Mouse (Mus musculus): ENCODE results near the gene 9530077C05Rik.
"Not testable (repeated sequence)": the region's sequence is repeated elsewhere in the genome, so short reads cannot be mapped to it uniquely, and the experiment has no call there.

The 9530077C05Rik gene

GRCm38 (mm10) chr9:22419877-22420276, 8.6 kb downstream of the 9530077C05Rik start:
- DNase-seq (ENCODE audit: low spot score), result no peak

DNA sequence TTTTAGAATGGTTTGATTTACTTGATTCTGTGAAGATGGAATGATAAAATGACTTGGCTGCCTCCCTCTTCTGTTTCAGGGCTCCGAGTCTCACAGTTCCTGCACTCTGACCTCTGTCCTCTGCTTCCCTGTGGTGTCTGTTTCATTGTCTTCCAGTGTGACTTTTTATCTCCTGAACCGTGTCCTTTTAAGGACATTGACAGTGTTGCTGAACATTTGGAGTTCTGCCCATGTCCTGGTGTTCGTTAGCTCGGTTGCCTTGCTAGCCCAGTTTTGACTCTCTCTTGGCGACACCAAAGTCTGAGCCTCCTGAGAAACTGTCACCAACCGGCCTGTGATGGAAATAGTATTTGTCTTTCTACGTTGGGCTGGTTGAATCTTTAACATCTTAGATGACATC, 9.2 kb downstream of the 9530077C05Rik start:
- no peak for DNase-seq (ENCODE audit: low spot score)

- DNase-seq (ENCODE audit: low spot score), result no peak
Observed at GRCm38 (mm10) chr9:22422559-22422958, 11.2 kb downstream of the 9530077C05Rik start.

- DNase-seq (ENCODE audit: low spot score), result no peak
Observed at GRCm38 (mm10) chr9:22423507-22423906, 12.2 kb downstream of the 9530077C05Rik start.

DNA sequence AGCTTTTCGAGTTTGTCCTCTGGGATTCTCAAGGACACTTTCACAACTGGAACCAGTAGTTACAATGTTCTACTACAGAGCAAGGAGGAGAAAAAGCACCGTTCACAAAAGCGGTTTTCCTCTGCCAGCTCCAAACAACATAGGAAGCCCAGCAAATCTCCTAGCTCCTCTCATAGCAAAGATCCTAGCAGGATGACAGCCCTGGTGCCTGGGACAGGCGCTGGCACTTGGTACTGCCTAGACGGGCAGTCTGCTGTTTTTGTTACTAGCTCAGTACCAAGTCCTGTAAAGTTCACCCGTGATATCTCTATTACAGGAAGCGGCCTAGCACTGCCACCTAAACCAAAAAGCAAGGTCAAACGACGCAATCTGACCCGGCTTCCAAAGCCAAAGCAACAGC, 12.9 kb downstream of the 9530077C05Rik start:
- DNase-seq (ENCODE audit: low spot score), result no peak

GRCm38 (mm10) chr9:22424719-22425118, 13.4 kb downstream of the 9530077C05Rik start:
- no peak for DNase-seq (ENCODE audit: low spot score)

- no peak for DNase-seq (ENCODE audit: low spot score)
Observed at GRCm38 (mm10) chr9:22428028-22428665, 16.8 kb downstream of the 9530077C05Rik start.

- DNase-seq (ENCODE audit: low spot score), result no peak
Observed at GRCm38 (mm10) chr9:22428666-22429410, 17.5 kb downstream of the 9530077C05Rik start.

DNA sequence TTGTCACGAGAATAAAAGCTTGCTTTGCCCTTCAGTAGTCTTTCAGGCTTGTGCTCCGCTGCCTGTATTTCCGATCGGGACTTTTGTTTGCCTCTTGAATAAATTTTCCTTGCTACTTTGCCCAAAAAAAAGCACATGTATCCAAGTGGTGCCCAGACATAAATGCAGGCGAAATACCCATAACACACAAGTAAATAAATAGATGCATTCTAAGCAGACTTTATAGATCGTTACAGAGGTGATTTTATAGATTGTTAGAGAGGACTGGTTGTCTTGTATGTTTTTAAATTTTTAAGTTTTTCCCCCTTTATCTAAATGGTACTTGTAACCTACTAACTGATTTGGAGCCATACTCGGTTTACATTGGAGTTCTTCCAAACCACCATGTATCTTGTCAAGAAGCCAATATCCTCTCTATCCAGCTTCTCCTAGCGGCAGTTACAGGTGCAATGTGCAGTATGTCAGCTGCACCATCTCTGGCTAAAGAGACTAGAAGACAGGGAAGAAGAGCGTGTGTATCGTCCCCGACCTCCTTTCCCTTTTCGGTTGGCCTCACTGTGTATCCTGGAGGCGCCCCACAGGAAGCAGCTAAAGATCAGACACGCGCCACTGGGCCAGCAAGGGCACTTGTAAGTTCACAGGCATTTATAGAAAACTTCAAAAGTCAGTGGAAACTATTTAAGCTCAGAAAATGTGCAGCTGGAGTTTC, 18.4 kb downstream of the 9530077C05Rik start:
- DNase-seq (ENCODE audit: low spot score), result no peak

- DNase-seq (ENCODE audit: low spot score), result no peak
Observed at GRCm38 (mm10) chr9:22430315-22430840, 19.1 kb downstream of the 9530077C05Rik start.

DNA sequence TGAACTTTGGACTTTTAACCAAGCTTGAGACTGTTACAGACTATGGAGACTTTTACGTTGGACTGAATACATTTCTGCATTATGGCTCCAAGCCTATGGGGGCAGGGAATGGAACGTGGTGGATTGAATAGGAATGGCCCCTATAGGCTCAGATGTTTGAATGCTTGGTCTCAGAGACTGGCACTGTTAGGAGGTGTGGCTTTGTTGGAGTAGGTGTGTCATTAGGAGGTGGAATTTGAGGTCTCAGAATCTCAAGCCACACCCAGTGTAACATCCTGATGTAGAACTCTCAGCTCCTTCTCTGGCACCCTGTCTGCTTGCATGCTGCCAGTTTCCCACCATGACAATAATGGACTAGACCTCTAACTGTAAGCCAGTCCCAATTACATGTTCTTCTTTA, 21.9 kb downstream of the 9530077C05Rik start:
- DNase-seq (ENCODE audit: low spot score), result no peak

GRCm38 (mm10) chr9:22434101-22434500, 22.8 kb downstream of the 9530077C05Rik start:
- no peak for DNase-seq (ENCODE audit: low spot score)

GRCm38 (mm10) chr9:22438826-22439225, 27.5 kb downstream of the 9530077C05Rik start:
- no peak for DNase-seq (ENCODE audit: low spot score)

- DNase-seq (ENCODE audit: low spot score), result no peak
Observed at GRCm38 (mm10) chr9:22443157-22443556, 31.8 kb downstream of the 9530077C05Rik start.

DNA sequence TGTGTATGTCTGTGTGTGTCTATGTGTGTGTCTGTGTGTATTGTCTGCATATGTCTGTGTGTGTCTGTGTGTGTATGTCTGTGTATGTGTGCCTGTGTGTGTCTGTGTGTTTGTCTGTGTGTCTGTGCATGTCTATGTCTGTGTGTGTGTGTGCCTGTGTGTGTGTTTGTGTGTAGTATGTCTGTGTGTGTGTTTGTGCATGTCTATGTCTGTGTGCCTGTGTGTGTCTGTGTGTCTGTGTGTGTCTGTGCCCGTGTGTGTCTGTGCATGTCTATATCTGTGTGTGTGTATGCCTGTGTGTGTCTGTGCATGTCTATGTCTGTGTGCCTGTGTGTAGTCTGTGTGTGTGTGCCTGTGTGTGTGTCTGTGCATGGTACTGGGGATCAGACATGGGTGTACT, 33.8 kb downstream of the 9530077C05Rik start:
- no peak for DNase-seq (ENCODE audit: low spot score)

DNA sequence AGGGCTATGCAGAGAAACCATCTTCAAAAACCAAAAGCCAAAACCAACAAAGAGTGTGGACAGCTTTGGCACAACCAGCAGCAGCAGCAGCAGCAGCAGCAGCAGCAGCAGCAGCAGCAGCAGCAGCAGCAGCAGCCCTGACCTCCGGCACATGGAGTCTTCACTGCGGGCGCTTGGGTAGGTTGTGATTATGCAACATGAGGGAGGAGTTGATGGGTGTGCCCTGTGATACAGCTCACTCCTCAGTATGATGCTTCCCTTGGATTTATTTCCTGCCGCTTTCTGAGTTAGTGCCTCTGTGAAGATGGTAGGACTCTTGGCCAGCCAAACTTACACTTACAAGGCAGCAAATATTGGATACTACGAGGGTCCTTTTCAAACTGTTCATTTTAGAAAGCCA, 35.9 kb downstream of the 9530077C05Rik start:
- no peak for DNase-seq (ENCODE audit: low spot score)

DNA sequence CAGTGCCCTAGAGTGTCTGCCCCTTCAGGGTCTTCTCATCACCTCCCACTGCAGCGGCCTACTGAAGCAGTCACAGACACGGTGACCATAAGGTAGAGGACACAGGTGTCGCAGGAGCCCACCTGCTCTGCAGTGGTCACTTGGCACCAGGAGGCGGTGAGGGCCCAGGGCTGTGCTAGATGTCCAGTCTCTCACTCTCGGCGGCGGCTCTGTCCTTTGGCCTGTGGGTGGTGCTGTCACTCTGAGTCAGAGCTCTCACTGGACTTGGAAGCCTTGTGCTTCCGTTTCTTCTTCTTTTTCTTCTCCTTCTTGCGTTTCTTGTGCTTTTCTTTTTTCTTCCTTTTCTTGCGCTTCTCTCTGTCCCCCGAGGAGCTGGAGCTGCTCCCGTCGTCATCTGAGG, 37.1 kb downstream of the 9530077C05Rik start:
- no peak for DNase-seq (ENCODE audit: low spot score)

GRCm38 (mm10) chr9:22449209-22449608, 37.9 kb downstream of the 9530077C05Rik start:
- no peak for DNase-seq (ENCODE audit: low spot score)

GRCm38 (mm10) chr9:22452697-22453096, 41.4 kb downstream of the 9530077C05Rik start:
- no peak for DNase-seq (ENCODE audit: low spot score)

DNA sequence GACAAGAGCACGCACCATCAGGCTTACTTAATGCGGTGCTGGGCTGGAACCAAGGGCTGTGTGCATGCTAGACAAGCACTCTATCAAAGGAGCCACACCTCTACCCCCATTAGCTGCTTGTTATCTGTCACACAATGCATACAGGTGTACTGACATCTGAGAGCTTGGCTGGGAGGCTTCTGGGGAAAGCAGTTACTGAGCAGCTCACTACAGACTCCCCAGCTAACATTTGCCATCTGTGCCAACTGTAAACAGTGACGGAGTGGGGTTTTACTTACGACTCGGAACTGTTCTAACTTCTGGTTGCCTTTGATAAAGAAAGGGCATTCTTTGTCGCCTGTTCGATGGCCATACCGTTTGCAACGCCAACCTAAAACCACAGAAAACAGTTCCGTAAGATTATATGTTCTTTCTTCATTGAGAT, 42.2 kb downstream of the 9530077C05Rik start:
- DNase-seq (ENCODE audit: low spot score), result no peak

GRCm38 (mm10) chr9:22453990-22454389, 42.7 kb downstream of the 9530077C05Rik start, which contains the start of gene Gm17545:
TSS of gene Gm17545 (plus strand) at chr9:22454290.
- not testable (repeated sequence) for DNase-seq (ENCODE audit: low spot score)

DNA sequence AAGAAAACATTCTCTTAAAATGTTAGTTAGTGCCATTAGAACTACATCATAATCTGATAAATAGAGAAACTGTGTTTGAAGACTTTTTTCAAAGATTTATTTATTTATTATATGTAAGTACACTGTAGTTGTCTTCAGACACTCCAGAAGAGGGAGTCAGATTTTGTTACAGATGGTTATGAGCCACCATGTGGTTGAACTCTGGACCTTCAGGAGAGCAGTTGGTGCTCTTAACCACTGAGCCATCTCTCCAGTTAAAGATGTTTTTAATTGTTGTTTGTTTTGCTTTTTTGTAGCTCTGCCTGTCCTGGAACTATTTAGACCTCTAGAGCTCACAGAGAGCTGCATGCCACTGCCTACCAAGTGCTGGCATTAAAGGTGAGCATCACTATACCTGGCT, 43.7 kb downstream of the 9530077C05Rik start:
- DNase-seq (ENCODE audit: low spot score), result no peak

All from ovary, postnatal 36 days (tissue).